Mouse (Mus musculus) embryonic facial prominence, embryonic 10.5 days (tissue): Measurements from ENCODE around the gene Csnk1g2. TPM values are rescaled to one million over a fixed set of nuclear protein-coding genes. Genes with fewer than 3 reads are reported as not detected.

Source experiments
- DNase-seq: peaks from one replicate; pipeline ENCODE4 v3.0.0-alpha.2; 2017; ENCODE audit warnings: low spot score
- H3K27ac ChIP-seq: fragments of 300-500 bp; sonication (generic); replicated peaks from 2 replicates; pipeline ENCODE4 v1.5.1; 2016; ENCODE audit warnings: mild to moderate bottlenecking
- H3K27me3 ChIP-seq: fragments of 300-500 bp; sonication (generic); replicated peaks from 2 replicates; pipeline ENCODE4 v1.6.1; 2016; ENCODE audit warnings: low read depth, mild to moderate bottlenecking; ENCODE audit not compliant: poor library complexity, severe bottlenecking
- H3K36me3 ChIP-seq: fragments of 300-500 bp; sonication (generic); replicated peaks from 2 replicates; pipeline ENCODE4 v1.6.1; 2016; ENCODE audit warnings: mild to moderate bottlenecking, moderate library complexity
- H3K4me1 ChIP-seq: fragments of 300-500 bp; sonication (generic); 2 replicates; pipeline ENCODE4 v1.6.1; 2016
- H3K4me3 ChIP-seq: fragments of 300-500 bp; sonication (generic); 2 replicates; pipeline ENCODE4 v1.5.1; 2016; ENCODE audit warnings: mild to moderate bottlenecking, moderate library complexity
- H3K9me3 ChIP-seq: fragments of 300-500 bp; sonication (generic); 2 replicates; pipeline ENCODE4 v1.6.1; 2016; ENCODE audit warnings: mild to moderate bottlenecking
- WGBS: fragments of 180-500 bp; shearing (Covaris S2); methylation state at CpG from one replicate; pipeline ENCODE4 v1.1.7; 2016; 5-methylcytosine and 5-hydroxymethylcytosine counted together
- polyA plus RNA-seq: library from polyadenylated mRNA; unstranded; fragments of >200 nt; fragmentation: Nextera tagmentation; extraction: Ambion mirVana; gene quantifications from 2 replicates; pipeline ENCODE4 v1.2.1, GENCODE M21; 2016

Csnk1g2 gene
- polyA plus RNA-seq, 1 experiment from 2014 or later, result 198 TPM

DNA sequence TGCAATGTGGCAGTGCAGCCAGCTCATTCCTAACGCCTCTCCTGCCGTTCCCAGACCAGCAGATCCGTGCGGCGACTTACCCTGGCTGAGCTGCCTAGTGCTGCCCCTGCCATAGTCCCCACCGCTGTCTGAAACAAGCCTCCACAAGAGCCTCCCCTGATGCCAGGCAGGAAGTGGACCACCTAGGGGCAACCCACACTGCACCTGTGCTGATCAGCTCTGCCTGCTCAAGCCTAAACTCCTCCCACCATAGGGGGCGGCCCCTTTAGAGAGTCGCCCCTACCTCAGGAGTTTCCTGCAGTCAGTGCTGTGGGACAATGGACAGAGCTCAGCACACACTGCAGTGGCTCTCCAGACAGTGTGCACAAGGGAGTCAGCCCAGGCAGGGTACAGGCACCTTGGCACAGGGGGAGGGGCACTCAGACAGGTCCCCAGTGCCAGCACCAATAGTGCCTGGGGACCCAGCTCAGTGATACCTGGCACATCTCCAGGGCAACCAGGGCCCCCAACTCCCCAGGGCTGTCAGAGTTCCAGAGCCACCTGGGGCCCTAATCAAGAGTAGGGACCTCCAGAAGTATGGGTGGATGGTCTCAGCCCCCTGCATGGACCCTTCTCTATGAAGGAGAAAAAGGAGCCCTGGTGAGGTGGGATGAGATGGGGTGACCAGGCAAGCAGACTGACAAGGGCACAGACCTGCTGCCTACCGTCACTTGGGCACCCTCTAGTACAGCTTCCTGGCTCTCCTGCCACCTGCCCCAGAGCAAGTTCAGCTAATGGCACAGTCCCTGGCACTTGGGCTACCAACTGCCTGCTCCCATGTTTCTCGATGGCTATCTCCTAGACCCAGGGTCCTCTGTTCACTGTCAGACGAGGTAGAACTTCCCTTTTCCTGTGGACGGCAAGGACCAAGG lies 37.7 kb upstream of the Csnk1g2 start:
- H3K4me1 ChIP-seq, result peaks cover 52% of the 10 kb centered on the region
- no peak overlapping the region for H3K27ac ChIP-seq
- WGBS, result 75% methylated on average over 12 of the region's 12 CpGs
- no peak for DNase-seq
- H3K9me3 ChIP-seq, result no peaks in the 10 kb centered on the region
- H3K27me3 ChIP-seq, result no peaks in the 10 kb centered on the region
- peaks cover 56% of the 10 kb centered on the region for H3K36me3 ChIP-seq
- H3K4me3 ChIP-seq, result peak overlapping the region; percentile 8; the same call in 1 of the 2 replicates

DNA sequence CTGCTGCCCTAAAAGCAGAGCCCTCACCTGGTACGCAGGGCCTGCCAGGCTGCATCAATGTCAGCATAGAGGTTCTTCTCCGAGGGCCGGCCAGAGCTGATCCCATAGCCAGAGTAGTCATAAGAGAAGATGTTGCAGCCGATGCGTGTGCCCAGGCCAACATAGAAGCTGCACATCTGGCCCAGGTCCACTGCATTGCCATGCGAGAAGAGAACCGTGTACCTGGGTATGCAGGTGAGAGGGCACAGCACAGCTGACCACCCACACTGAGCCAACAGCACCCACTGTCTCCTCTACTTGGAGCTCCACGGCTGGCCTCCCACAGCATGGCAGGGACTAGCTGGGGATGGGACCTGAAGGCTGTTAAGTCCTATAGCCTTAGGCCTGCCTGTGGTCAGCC lies 37.1 kb upstream of the Csnk1g2 start:
- 95% methylated on average over 8 of the region's 8 CpGs for WGBS
- H3K9me3 ChIP-seq, result no peaks in the 10 kb centered on the region
- peaks cover 56% of the 10 kb centered on the region for H3K36me3 ChIP-seq
- H3K27ac ChIP-seq, result no peak overlapping the region; the same call in 1 of the 2 replicates
- peaks cover 53% of the 10 kb centered on the region for H3K4me1 ChIP-seq
- H3K27me3 ChIP-seq, result no peaks in the 10 kb centered on the region
- peak overlapping the region; percentile 35 for H3K4me3 ChIP-seq
- DNase-seq, result no peak

DNA sequence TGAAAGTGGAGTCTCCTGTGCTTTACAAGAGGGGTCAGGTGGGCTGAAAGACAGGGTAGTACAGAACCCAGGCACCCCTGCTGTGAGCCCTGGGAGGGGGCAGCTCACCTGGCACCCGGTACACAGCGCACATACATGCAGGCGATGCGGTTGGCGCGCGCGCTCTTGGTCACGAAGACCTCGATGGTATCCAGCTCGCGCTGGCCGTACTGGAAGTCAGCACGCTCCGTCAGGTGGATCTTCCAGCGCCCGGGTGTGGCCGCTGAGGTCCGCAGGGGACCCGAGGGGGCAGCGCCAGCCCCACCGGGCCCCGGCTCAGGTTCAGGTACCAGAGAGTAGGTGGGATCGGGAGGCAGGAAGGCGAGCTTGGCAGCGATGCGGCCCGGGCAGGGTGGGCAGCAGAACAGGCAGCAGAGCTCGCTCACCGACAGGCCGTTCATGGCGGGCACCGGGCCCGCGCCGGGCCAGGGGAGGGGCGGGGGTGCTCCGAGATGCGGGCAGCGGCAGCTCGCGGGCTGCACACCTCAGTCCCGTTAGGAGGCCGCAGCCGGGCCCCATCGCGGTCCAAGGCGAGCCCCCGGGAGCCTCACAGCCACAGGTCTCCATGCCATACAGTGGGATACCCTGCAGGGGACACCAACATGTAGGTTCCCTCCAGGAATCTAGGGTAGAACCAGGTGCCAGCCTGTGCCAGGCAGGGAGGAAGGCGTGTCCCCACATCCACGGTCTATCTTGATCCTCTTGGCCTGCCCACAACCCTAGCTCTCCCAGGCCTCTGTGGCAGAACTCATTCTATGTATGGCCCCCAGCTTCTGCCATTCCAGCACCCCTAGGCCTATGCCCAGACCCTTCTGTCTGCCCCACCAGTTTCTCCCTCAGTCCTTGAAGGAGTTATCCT lies 36.0 kb upstream of the Csnk1g2 start:
- Histone ChIP-seq H3K27ac (peak overlapping the region; percentile 78), H3K9me3 (no peaks in the 10 kb centered on the region), H3K27me3 (no peaks in the 10 kb centered on the region), H3K36me3 (peaks cover 48% of the 10 kb centered on the region), H3K4me3 (peak overlapping the region; percentile 35), H3K4me1 (peaks cover 53% of the 10 kb centered on the region)
- DNase-seq, result no peak
- WGBS, result 96% methylated on average over 51 of the region's 51 CpGs

DNA sequence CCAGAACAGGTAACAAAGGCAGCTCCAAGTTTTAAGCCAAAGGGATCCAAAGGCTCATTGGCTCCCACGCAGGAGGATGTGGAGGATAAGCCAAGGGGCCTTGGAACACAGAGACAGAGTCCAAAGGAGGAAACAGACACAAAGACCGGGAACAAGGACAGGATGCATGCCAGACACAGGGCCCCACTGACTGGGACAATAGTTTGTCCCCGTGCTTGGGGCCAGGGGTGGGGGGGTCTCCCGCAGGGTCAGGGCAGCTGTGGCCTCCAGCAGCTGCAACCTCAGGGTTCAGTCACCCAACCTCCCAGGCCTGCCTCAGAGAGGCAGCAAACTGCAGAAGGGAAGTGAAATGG lies 35.4 kb upstream of the Csnk1g2 start:
- WGBS, result 40% methylated on average over 4 of the region's 4 CpGs
- peak; percentile 36 for DNase-seq
- Histone ChIP-seq H3K27me3 (no peaks in the 10 kb centered on the region), H3K36me3 (peaks cover 44% of the 10 kb centered on the region), H3K4me3 (peak overlapping the region; percentile 35; the same call in 1 of the 2 replicates), H3K9me3 (no peaks in the 10 kb centered on the region), H3K27ac (peak overlapping the region; percentile 78; the same call in 1 of the 2 replicates), H3K4me1 (peaks cover 53% of the 10 kb centered on the region)

DNA sequence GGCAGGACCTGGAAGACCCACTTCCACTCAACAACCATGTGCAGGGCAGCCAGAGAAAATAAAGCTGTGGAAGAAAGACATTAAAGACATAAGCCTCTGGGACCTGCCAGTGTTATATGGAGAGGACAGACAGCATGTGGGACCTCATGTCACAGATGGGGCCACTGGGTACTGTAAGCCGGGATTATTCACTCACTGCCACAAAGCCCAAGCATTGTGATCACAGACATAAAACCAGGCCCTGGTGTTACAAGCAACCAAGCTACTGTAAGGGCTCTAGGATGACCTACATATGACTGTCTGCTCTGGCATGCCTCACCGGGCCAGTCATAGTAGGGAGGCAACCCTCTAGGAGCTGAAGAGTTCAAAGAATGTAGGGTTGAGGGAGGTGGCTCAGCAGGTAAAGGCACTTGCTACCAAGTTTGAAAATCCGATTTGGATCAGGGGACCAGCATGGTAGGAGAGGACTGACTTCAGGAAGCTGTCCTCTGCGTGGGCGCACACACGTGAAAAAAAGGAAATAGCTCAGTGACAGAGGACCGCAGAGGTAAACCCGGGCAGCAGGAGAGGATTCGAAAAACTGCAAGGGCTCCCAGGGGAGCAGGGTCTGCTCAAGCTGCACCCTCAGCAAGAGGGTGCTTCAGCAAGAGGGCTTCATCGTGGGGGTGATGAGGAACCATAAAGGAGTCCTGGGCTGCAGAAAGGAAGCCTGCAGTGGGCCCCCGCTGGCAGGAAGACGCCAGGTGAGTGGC lies 33.3 kb upstream of the Csnk1g2 start:
- no peaks in the 10 kb centered on the region for H3K9me3 ChIP-seq
- peaks cover 45% of the 10 kb centered on the region for H3K4me1 ChIP-seq
- H3K4me3 ChIP-seq, result peak overlapping the region; percentile 93
- 23% methylated on average over 12 of the region's 12 CpGs for WGBS
- H3K27ac ChIP-seq, result peak overlapping the region; percentile 88
- H3K27me3 ChIP-seq, result no peaks in the 10 kb centered on the region
- H3K36me3 ChIP-seq, result peaks cover 26% of the 10 kb centered on the region
- no peak for DNase-seq

DNA sequence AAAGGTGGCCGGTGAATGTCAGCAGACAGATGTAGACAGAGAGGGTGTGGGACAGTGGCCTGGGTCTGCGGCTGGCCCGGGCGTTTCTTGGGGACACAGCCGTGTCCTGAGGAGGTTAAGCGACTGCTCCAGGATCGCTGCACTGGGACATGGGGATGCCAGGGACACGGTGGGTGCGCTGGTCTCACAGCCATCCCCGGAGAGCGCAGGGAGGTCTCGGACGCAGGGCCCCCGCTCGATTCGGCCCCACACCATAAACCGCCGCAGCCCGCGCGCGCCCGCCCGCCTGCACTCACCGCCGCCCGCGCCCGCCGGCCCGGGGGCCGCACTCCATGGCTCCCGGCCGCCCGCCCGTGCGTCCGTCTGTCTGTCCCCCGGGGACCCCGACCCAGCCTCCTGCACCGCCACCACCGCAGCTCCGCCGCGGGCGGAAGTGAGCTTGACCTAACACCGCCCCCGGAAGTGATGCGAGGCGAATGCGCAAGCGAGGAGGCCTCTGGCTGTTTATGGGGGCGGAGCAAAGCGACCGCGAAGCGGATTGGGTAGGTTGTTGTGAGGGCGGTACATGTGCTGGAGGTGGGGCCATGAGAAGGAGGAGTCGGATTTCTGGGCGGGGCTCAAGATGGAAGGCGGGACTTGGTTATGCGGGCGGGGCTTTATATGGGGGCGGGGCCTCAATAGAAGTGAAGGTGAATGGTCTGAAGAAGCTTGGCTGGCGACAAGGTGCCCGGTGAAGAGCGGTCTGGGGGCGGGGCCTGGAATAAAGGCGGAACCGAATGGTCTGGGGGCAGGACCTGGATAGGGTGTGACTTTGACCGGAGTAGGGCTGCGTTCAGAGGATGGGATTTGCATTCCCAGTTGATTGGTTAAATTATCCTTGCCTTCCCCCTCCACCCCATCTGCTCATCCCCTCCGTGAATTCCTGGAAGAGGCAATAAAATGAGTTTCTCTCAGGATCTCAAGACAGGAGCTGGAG lies 32.5 kb upstream of the Csnk1g2 start, which contains the start of gene Abhd17a:
Gene Abhd17a, minus strand, starts transcription at position 463 of the 976 bp plus-strand sequence.
- Histone ChIP-seq H3K36me3 (peaks cover 17% of the 10 kb centered on the region), H3K4me1 (peaks cover 37% of the 10 kb centered on the region), H3K4me3 (peak within 1 kb of the TSS; percentile 93), H3K9me3 (no peaks in the 10 kb centered on the region), H3K27me3 (no peaks in the 10 kb centered on the region), H3K27ac (peak within 1 kb of the TSS; percentile 88)
- DNase-seq, result peak; percentile 99
- under 1% methylated on average over 73 of the region's 73 CpGs for WGBS

DNA sequence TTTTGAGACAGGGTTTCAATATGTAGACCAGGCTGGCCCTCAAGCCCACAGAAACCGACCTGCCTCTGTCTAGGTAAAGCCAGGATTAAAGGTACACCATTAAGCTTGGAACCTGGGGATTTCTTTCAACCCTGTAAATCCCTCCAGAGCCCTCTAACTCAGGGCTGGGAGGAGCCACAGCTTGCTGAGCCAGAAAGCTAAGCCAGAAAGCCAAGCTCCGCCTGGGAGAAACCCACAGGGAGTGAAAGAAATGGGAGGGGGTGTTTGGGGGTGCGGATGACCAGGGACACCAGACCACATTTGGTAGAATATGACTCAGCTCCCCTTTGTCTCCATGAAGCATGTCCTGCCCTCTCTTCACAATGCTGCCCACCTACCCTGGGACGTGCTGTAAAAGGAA lies 26.3 kb upstream of the Csnk1g2 start:
- WGBS, result 47% methylated on average over 4 of the region's 4 CpGs
- no peak for DNase-seq
- no peaks in the 10 kb centered on the region for H3K36me3 ChIP-seq
- no peaks in the 10 kb centered on the region for H3K27me3 ChIP-seq
- no peak overlapping the region for H3K27ac ChIP-seq
- H3K4me1 ChIP-seq, result no peaks in the 10 kb centered on the region
- no peaks in the 10 kb centered on the region for H3K9me3 ChIP-seq
- H3K4me3 ChIP-seq, result 0 out of 2 replicates have a peak overlapping the region, but pooled peaks have one; percentile 11

DNA sequence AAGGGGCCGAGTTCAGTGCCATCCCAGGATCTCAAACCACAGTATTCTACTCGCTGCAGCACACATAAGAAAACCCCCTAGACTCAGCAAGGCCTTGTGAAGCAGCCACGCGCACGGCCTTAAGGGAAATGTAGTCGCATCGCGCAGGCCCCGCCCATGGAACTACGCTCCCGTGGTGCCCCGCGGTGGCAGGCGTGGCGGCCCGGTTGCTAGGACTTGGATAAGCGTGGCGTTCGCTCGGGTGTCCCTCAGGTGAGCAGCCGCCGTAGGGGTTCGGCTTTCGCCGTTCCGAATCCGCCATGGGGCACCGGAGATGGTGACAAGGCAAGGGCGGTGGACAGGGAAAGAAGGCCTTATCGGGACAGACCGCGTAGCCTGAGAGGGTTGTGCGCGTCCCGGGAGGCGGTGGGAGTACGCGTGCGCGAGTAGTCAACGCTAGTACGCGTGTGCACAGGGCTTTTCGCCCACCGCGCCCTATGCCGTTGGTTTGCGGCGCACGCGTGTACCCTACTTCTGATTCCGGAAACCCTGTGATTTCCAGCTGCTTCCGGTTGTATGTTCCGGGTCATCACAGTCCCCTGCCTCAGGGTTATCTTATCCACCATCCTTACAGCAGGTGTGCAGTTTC lies 19.8 kb upstream of the Csnk1g2 start, which contains the start of the genes Scamp4 and Adat3:
Gene Scamp4, plus strand, starts transcription at position 175 of the 628 bp plus-strand sequence.
Gene Adat3, plus strand, starts transcription at position 183 of the 628 bp plus-strand sequence.
- peaks cover 24% of the 10 kb centered on the region for H3K4me1 ChIP-seq
- H3K27ac ChIP-seq, result peak within 1 kb of the TSS; percentile 89
- under 1% methylated on average over 54 of the region's 54 CpGs for WGBS
- H3K4me3 ChIP-seq, result peak within 1 kb of the TSS; percentile 85
- H3K27me3 ChIP-seq, result no peaks in the 10 kb centered on the region
- peaks cover 29% of the 10 kb centered on the region for H3K36me3 ChIP-seq
- peak; percentile 95 for DNase-seq
- H3K9me3 ChIP-seq, result no peaks in the 10 kb centered on the region

DNA sequence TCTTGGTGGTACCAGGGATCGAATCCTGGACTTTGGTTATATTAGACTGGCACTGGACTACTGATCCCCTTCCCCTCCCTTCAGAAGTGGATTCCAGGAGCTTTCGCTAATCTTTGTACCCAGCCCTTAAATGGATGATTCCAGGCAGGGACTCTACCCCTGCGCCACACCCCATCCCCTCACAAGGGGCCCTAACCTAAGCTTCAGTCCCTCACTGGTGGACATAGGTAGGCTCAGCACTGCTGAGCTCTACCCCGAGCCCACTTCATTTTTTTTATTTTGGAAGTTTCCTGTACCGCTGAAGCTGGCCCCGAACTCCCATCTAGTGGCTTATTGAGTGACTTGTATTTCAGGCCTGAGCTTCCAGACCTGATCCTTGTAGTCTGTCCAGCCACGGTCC lies 19.3 kb upstream of the Csnk1g2 start:
- H3K9me3 ChIP-seq, result no peaks in the 10 kb centered on the region
- H3K27me3 ChIP-seq, result no peaks in the 10 kb centered on the region
- peaks cover 24% of the 10 kb centered on the region for H3K4me1 ChIP-seq
- H3K4me3 ChIP-seq, result peak overlapping the region; percentile 85
- WGBS, result 36% methylated on average over 7 of the region's 7 CpGs
- no peak for DNase-seq
- H3K27ac ChIP-seq, result peak overlapping the region; percentile 89
- H3K36me3 ChIP-seq, result peaks cover 35% of the 10 kb centered on the region

DNA sequence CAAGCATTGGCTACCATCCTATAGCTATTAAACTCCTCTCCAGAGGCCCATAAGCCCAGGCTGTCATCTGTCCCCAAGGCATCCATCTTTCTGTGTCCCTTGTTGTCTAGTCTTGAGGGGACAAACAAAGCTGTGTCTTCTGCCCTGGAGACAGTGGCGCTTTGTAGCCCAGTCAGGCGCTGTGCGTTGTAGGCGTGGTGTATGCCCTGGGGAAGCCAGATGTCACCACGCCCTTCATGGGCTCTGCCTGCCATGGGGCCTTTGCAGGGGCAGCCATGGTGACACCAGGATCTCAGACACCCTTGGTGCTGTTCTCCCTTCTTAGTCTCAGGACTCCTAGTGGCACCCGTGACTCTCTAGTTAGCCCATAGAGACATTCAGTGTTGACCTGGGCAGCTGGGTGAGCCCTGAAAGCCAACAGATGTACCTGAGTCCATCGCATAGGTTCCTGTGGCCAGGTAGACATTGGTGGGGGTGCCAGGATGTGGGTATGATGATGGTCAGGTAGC lies 18.6 kb upstream of the Csnk1g2 start:
- no peaks in the 10 kb centered on the region for H3K27me3 ChIP-seq
- 0 out of 2 replicates have a peak overlapping the region, but pooled peaks have one; percentile 89 for H3K27ac ChIP-seq
- WGBS, result 86% methylated on average over 7 of the region's 7 CpGs
- peaks cover 41% of the 10 kb centered on the region for H3K36me3 ChIP-seq
- no peak for DNase-seq
- peaks cover 24% of the 10 kb centered on the region for H3K4me1 ChIP-seq
- H3K9me3 ChIP-seq, result no peaks in the 10 kb centered on the region
- H3K4me3 ChIP-seq, result peak overlapping the region; percentile 85
